Mouse (Mus musculus): Measurements from ENCODE around the gene Snrnp25.

Snrnp25 gene

GRCm38 (mm10) chr11:32223297-32223967 is 18.2 kb downstream of the Snrnp25 start:
- peak; percentile 48 for DNase-seq (ENCODE audit: low read depth, low spot score)

DNA sequence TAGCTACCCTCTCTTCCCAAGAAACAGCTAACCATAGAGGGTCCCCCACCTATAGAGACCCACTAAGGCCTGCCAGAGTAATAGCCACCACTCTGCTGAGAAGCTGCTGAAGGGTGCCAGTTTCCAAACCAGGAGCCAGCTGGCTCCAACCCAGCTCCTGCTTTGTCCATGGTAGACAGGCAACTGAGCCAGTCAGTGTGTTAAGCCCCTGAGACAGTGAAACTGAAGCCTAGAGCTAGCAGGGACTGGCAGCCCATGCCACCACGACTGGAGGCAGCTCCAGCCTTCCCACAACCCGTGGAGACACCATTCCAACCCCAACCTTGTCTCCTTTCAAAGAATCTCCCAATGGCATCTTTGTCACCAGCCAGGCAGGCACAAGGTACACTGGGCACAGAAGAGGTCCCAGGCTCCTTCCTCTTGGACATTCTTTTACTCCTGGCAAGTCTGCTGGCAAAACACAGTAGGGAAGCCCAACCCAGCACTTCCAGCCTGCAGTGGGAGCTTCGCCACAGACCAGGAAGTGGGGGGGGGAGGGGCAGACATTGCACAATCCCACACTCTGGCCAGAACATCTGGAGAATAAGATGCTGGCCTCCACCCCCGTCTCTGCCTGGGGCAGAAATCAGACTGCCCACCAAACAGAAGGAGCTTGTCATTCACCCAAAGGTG is 19.4 kb downstream of the Snrnp25 start:
- no peak for DNase-seq (ENCODE audit: low read depth, low spot score)

DNA sequence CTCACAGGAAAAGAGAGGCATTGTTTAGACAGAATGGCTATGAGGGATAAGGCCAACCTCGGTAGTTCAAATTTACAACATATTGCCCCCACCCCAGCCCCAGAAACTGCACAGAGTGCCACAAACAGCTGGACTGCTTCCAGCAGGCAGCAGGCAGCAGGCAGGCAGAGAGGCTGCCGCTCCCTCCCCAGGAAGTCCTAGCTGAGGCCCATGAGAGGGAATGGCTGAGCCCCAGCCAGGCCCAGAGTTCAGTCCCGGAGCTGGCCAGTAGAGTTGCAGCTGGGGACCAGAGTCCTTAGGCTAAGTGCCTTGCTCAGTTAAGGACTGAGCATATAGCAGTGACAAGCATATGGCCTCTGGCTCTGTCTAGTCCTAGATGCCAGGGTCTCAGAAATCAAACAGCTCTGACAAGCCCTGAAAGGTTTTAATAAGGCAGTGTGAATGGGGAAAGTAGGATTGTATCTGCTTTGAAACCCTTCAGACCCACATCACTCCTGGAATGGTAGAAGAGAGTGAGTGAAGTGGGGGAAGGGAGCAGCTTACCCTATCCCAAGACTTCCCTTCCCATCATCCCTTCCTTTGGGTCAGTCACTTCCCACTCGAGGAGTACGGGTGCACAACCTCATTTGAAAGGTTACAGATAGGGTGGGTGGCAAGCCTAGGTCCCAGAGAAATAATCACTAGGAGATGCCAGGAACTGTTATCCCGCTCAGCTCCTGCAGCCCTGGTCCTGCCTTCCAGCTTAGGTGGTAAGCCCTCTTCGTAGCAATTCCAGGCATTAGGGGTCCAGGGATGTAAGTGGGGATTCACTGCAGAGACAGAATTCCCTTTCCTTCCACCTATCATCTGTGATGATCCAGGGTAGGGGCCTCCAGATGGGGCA is 20.2 kb downstream of the Snrnp25 start:
- no peak for DNase-seq (ENCODE audit: low read depth, low spot score)

DNA sequence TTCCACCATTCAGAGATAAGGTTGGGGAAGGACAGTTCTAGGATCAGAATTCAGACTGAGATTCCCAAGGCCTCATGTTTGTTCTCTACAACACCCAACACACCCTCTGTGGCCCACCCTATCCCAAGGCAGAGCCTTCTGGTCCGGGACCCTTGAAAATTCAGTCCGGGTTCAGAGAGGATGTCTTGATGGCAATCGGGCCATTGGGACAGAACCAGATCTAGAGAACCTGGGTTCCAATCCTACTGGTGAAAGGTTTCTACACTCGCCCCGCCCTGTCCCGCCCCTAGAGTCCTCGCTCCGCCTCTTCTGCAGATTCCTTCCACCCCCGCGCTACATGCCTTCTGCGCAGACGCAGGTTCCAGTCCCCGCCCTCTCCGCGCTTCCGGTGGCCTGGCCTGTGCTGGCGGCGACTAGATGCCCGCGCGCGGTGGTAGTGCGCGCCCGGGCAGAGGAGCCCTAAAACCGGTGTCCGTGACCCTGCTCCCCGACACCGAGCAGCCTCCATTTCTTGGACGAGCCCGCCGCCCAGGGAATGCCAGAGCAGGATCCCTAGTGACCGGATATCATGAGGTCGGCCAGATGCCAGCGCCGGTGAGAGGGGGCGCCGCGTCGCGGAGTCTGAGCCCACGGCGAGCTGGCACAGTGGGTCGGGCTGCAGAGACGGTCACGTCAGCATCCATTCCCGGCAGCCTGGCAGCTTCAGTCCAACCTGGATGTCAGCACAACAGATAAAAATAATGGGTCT is 21.1 kb downstream of the Snrnp25 start, which contains the start of gene Mpg:
Gene Mpg (plus strand): TSS at position 382 of the 748 bp plus-strand sequence.
- peak; percentile 87 for DNase-seq (ENCODE audit: low read depth, low spot score)

DNA sequence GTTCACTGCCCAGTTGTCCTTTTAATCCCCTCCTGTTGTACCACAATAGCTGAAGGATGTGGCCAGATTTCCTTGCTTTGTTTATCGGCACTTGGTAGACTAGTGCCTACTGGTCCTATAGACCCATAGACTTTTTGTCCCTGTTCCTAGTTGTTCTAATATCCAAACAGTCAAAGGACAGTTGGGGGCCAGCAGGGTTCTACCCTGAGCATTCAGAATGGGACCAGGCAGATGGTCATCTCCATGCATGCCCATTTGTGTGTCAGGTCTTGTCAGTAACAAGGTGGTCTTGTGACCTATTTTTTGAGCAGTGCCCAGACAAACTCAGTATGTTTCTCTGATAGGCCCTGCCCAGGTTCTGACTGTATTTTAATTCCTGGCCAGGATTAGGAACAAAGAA is 21.8 kb downstream of the Snrnp25 start:
- no peak for DNase-seq (ENCODE audit: low read depth, low spot score)

DNA sequence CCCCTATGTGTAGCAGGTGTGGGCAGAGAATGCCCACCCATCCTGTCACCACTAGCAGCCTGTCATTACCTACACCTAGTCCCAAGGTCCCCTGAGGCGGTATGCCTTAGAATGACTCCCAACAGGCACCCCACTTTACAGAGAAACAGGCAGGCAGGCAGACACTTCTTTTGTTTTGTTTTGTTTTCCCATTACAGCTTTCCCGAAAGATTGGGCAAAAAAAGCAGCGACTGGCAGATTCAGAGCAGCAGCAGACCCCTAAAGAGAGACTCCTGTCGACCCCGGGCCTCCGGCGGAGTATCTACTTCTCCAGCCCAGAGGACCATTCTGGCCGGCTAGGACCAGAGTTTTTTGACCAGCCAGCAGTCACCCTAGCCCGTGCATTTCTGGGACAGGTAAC is 22.3 kb downstream of the Snrnp25 start:
- no peak for DNase-seq (ENCODE audit: low read depth, low spot score)

GRCm38 (mm10) chr11:32228292-32228845 is 23.2 kb downstream of the Snrnp25 start:
- no peak for DNase-seq (ENCODE audit: low read depth, low spot score)

DNA sequence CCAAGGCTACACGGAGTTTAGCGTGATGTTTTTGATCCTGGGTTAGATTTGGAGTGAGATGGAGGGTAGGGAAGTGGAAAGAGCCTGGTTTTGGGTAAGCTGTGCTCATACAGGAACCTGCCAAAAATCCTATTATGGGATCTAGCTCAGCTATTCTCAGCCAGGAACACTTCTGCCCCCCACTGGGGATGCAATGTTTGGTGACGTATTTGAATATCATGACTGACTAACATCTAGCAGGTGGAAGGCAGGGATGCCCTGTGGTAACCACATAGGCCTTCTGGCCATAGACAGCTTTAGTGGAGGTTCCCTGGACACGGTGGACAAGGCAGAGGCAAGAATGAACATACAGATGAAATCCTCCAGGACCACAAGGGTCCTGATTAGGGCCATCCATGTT is 25.0 kb downstream of the Snrnp25 start:
- no peak for DNase-seq (ENCODE audit: low read depth, low spot score)

DNA sequence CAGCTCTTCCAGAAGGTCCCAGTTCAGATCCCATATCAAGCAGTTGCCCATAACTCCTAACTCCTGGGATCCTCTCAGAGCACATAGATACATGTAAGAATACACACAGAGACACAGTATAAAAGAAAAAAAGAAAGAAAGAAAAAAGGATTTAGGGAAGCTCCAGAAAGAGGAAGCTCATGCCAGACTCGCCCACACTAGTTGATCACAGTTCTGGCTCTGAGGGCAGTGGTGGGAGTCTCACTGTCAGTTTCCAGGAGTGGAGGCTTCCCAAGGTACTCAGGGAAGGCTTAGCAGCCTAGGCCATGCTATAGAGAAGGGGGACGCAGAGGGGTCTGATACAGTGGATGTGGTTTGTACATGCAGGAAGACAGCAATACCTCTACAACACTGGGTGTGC is 25.9 kb downstream of the Snrnp25 start:
- no peak for DNase-seq (ENCODE audit: low read depth, low spot score)

GRCm38 (mm10) chr11:32232848-32233247 is 27.6 kb downstream of the Snrnp25 start:
- DNase-seq (ENCODE audit: low read depth, low spot score), result no peak

DNA sequence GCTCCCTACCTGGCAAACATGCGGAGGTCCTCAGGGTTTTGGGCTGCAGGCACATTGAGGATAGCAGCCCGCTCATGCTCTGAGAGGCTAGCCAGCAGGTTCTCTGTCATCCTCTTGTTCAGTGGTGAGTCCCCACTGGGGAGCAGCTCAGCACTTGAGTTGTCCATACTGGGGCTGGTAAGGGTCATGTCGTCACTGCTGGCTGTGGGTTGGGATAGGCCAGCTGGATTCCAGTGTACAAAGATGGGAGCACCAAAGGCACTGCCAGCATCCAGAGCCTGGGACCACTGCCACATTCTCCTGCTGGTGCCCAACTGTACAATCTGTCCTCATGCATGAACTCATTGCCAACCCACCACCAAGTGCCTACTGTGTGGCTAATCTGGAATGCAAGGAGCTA is 28.7 kb downstream of the Snrnp25 start:
- no peak for DNase-seq (ENCODE audit: low read depth, low spot score)

- no peak for DNase-seq (ENCODE audit: low read depth, low spot score)
Observed at GRCm38 (mm10) chr11:32234816-32235485, 29.7 kb downstream of the Snrnp25 start.

DNA sequence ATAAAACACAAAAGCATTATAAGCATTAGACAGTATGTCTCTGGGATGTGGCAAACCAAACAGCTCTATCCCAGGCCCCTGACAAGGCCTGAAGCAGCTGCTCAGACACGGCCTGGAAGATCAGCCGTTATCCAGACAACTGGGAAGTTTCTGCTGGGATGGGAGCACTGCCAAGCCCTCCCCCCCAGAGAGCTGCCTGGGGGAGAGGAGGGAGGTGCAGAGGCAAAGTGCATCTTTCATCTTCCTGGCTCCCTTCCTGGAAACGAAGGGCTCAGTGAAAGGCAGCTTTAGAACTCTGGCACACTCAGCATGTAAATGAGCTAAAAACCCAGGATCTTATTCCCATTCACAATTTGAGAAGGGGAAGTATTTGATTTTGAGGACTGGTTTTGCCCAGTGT is 30.4 kb downstream of the Snrnp25 start:
- DNase-seq (ENCODE audit: low read depth, low spot score), result no peak

DNA sequence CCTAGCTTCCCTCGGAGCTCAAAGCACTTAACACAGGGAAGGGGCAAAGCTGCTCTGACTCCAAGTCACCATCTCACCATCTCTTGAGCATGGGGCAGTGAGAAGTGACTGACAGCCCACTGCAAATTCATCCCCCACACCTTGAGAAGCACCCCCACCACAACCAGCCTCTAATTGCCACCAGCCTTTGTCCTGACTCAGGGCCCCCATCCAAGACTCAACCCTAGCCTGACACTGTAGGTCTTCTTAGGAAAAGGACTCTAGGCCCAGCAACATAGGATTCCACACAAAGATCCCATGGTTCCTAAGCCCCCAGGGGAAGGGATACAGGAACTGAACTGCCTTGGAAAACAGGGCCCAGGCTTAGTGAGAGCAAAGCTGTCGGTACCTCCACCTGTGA is 30.9 kb downstream of the Snrnp25 start:
- no peak for DNase-seq (ENCODE audit: low read depth, low spot score)

DNA sequence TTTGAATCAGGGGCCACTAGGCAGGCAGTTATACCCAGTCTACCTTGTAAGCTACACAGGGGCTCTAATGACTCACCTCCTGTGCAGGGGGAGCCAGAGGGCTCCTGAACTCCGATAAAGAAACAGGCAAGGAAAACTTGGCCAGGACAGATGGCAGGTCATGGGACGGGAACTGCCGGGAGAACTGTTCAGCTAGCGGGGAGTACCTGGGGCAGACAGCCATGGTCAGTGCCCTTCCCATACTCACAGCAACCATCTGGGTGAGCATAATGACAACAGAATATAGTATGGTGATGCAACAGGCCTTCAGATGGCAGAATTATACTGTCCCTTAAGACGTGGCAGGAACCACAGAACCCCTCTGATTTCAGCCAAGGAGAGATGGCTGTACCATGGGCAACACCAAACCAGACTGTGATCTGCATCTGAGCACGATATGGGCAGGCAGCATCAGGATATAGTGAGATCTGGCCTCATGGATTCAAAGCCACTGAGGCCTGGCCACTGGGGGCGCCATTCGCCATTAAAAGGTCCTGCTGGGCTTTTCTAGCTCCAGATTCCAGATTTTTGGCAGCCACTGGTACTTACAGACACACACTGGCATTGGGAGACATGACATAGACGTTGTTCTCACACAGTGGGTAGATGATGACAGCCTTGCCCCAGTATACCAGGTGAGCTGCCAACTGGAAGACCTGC is 31.6 kb downstream of the Snrnp25 start:
- peak; percentile 63 for DNase-seq (ENCODE audit: low read depth, low spot score)

- DNase-seq (ENCODE audit: low read depth, low spot score), result no peak
Observed at GRCm38 (mm10) chr11:32237411-32237795, 32.2 kb downstream of the Snrnp25 start.

- DNase-seq (ENCODE audit: low read depth, low spot score), result peak; percentile 64
Observed at GRCm38 (mm10) chr11:32238093-32238860, 33.1 kb downstream of the Snrnp25 start.

DNA sequence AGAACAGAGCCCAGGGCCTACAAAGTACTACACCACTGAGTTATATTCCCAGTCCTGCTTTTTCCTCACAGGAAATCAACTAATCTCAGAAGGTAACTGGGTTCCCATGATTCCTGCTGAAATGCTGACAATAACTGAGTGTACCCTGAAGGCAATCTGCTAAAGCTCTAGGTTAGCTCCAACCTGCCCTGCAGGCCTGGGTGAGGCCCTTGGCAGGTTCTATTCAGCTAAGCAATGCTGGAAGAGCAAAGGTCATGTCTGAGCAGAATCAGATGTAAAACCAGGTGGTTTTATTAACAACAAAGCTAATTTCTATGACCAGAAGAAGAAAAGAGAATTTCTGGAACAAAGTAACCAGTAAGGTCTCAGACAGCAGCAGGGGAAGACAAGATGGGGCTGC is 36.2 kb downstream of the Snrnp25 start:
- DNase-seq (ENCODE audit: low read depth, low spot score), result no peak

GRCm38 (mm10) chr11:32242209-32242608 is 37.0 kb downstream of the Snrnp25 start:
- no peak for DNase-seq (ENCODE audit: low read depth, low spot score)
